Mouse (Mus musculus): ENCODE measurements around the gene Slc8a2.

DNA sequence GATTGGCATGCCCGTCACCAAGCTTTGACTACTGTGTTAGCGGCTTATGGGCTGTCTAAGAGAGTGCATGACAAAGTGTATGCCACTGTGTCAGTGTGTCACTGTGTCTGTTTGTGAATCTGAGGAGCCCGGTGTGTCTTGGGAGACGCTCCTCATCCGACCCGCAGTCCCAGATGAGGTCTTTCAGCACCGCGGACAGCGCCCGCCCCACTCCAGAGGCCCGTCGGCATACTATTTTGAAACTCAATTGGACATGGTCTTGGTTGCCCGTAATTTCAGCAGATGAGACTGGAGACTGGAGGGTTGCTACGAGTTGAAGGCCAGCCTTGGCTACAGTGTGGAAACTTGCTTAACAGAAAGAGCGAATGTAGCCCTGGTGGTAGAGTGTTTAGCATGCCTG is 18.0 kb downstream of the Slc8a2 start:
- TF ChIP-seq GATA1 (IDR thresholded peaks at IDR 0.05; ENCODE audit: borderline replicate concordance, low read length) (no peak), FLI1 (IDR thresholded peaks at IDR 0.05; ENCODE audit: low read length) (no peak)
